Mouse (Mus musculus): ENCODE results near the gene Wipi2.

The Wipi2 gene

DNA sequence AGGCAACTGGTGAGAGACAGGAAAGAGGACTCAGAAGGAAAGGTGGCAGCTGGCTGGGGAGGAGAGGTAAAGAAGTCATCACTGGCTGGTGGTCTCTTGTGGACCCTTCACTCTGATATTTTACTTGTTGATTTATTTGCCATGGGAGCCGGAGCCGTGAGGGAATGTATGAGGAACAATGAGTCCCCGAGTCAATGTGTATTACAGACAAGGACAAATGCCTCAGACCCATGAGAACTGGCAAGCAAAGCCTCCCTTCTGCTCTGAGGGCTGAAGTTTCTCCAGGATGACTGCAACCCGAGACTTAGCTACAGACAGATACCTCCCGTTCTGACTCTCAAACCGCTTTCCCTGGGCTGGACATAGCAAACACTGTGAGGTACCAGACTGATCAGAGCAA is 11.2 kb upstream of the Wipi2 start:
- no peaks in the 10 kb centered on the region for H3K27me3 ChIP-seq (ENCODE audit: control insufficient read depth, insufficient read depth, low read length, poor library complexity, severe bottlenecking)
- DNase-seq (ENCODE audit: low read depth, low spot score): no peak
- H3K36me3 ChIP-seq (ENCODE audit: control insufficient read depth, insufficient read depth, low read length, poor library complexity, severe bottlenecking): no peaks in the 10 kb centered on the region

DNA sequence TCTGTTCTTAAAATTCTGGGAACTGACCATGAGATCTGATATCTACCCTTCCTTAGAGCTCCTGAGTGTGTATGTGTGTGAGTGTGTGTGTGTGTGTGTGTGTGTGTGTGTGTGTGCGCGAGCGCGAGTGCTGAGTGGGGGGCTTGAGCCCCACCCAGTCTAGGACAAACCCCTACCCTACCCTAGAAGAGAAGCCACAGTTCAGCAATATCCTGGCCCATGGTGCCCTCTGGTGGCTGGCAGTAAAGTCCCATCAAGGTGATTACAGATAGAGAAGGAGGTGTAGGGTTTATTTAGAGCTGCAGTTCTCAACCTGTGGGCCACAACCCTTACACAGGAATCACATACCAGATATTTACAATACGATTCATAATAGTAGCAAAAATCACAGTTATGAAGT is 7.6 kb upstream of the Wipi2 start:
- DNase-seq (ENCODE audit: low read depth, low spot score): peak; percentile 57
- no peaks in the 10 kb centered on the region for H3K36me3 ChIP-seq (ENCODE audit: control insufficient read depth, insufficient read depth, low read length, poor library complexity, severe bottlenecking)
- H3K27me3 ChIP-seq (ENCODE audit: control insufficient read depth, insufficient read depth, low read length, poor library complexity, severe bottlenecking): no peaks in the 10 kb centered on the region

DNA sequence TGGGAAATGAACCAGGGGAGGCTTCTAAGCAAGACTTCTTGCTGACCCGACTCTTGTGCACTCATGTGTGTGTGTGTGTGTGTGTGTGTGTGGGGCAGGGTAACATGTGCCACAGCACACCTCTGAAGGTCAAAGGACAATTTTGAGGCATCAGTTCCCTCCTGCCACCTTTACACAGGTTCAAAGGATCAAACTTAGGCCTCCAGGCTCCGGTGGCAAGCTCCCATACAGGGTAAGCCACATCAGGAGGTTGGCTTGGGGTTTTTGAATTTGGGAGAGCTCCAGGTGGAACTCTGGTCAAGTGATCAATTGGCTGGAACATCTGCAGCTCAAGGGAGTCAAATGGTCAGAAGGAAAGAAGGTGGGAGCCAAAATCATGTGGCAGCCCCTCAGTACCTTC is 6.1 kb upstream of the Wipi2 start:
- Histone ChIP-seq H3K36me3 (ENCODE audit: control insufficient read depth, insufficient read depth, low read length, poor library complexity, severe bottlenecking) (no peaks in the 10 kb centered on the region), H3K27me3 (ENCODE audit: control insufficient read depth, insufficient read depth, low read length, poor library complexity, severe bottlenecking) (no peaks in the 10 kb centered on the region)
- no peak for DNase-seq (ENCODE audit: low read depth, low spot score)

DNA sequence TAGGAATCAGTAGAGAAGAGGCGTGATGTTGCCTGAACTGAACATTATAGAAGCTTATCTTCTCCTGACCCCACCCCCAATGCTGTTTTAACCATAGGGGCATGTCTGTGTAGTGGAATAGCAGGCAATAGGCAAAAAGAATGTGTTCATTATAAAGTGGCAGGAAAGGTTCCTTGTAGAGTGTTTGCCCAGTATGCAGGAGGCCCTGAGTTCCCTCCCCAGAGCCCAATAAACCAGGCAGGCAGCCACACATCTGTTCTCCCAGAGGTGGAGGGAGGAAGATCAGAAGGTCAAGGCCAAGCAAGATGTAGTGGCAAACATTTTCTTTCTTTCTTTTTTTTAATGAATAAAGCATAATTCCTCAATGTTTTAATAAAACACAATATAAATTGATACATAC is 5.4 kb upstream of the Wipi2 start:
- Histone ChIP-seq H3K27me3 (ENCODE audit: control insufficient read depth, insufficient read depth, low read length, poor library complexity, severe bottlenecking) (no peaks in the 10 kb centered on the region), H3K36me3 (ENCODE audit: control insufficient read depth, insufficient read depth, low read length, poor library complexity, severe bottlenecking) (no peaks in the 10 kb centered on the region)
- no peak for DNase-seq (ENCODE audit: low read depth, low spot score)

DNA sequence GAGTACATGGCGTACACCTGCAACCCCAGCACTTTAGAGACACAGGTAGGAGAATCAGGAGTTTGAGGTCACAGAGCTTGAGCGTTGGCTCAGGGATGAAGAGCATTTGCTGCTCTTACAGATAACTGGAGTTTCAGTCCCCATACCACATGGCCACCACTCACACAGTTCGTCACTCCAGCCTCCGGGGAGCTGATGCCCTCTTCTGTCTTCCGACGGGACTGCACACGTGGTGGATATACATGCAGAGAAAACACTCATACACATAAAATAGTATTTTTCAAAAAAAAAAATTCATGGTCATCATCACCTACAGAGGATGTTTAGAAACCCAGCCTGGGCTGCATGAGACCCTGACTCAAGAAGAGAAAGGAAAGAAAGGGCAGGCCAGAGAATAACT is 4.4 kb upstream of the Wipi2 start:
- no peak for DNase-seq (ENCODE audit: low read depth, low spot score)
- H3K36me3 ChIP-seq (ENCODE audit: control insufficient read depth, insufficient read depth, low read length, poor library complexity, severe bottlenecking): no peaks in the 10 kb centered on the region
- no peaks in the 10 kb centered on the region for H3K27me3 ChIP-seq (ENCODE audit: control insufficient read depth, insufficient read depth, low read length, poor library complexity, severe bottlenecking)

DNA sequence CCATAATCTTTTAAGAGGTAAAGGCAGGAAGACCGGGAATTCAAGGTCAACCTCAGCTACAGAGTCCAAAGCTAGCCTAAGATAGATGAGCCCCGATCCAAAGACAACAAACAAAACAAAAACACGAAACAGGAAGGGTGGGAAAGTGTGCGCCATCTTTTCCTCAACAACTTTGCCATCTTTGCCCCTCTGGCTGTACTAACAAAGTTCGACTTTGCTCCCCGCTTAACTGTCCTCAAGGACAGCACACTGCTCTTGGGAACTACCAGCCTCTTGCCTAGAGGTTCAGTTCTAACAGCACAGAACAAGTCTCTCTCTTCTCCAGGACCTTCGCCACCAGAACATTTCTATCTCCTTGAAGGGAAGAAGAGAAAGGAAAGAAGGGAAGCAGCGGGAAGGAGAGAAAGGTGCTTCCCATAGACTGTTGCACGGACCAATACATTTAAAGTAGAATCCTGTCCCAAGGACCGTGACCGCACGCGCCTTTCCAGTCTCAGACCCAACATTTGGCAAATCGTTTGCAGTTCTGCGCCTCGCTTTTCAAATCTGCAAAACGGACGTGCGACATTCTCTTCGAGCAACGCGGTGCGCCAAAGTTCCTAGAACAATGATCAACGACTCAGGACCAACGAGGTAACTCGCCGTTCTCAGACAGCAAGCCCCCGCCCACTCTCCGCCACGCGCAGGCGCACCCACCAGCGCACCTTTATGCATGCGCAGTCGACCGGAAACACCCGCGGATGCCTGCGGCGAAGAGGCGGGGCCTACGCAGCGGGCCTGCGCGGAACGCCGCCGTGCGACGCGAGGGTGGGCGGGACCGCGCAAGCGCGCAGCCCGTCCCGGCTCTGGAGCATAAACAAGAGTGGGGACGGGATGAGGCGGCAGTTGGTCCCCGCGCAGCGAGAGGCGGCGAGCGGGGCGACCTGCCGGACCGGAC is 1.5 kb downstream of the Wipi2 start:
- peak; percentile 98 for DNase-seq (ENCODE audit: low read depth, low spot score)
- Histone ChIP-seq H3K27me3 (ENCODE audit: control insufficient read depth, insufficient read depth, low read length, poor library complexity, severe bottlenecking) (no peaks in the 10 kb centered on the region), H3K36me3 (ENCODE audit: control insufficient read depth, insufficient read depth, low read length, poor library complexity, severe bottlenecking) (no peaks in the 10 kb centered on the region)

DNA sequence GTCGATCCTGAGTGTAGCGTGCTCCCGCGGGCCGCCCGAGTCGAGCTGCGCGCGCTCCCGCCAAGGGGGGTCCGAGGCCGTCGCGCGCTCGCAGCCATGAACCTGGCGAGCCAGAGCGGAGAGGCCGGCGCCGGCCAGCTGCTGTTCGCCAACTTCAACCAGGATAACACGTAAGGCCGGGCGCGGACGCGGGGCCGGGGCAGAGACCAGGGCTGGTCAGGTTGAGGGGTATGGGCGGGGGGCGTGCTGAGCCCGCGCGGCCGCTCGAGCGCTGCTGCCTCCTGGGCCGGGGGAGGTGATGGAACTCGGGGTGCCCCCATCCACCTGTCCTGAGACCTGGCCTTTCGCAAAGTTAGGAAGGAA is 2.1 kb downstream of the Wipi2 start:
- Histone ChIP-seq H3K36me3 (ENCODE audit: control insufficient read depth, insufficient read depth, low read length, poor library complexity, severe bottlenecking) (no peaks in the 10 kb centered on the region), H3K27me3 (ENCODE audit: control insufficient read depth, insufficient read depth, low read length, poor library complexity, severe bottlenecking) (no peaks in the 10 kb centered on the region)
- no peak for DNase-seq (ENCODE audit: low read depth, low spot score)

DNA sequence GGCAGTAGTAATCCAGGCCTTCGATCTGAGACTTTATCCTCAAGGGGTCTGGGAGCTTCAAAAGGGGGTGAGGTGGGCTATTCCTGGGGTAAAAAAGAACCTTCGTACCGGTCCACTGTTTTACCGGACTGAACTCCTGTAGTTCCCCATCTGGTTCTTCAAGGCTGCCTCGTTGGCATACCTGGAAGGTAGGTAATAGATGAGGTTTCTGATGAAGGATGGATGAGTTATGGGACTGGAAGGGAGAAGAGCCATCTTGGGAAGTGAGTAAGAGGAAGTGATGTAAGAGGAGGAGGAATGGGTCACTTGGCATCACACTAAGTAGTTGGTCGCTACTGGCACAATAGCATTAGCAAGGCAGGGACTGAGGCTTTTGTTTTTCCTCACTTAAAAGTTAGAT is 2.7 kb downstream of the Wipi2 start:
- H3K36me3 ChIP-seq (ENCODE audit: control insufficient read depth, insufficient read depth, low read length, poor library complexity, severe bottlenecking): no peaks in the 10 kb centered on the region
- no peaks in the 10 kb centered on the region for H3K27me3 ChIP-seq (ENCODE audit: control insufficient read depth, insufficient read depth, low read length, poor library complexity, severe bottlenecking)
- DNase-seq (ENCODE audit: low read depth, low spot score): peak; percentile 43

DNA sequence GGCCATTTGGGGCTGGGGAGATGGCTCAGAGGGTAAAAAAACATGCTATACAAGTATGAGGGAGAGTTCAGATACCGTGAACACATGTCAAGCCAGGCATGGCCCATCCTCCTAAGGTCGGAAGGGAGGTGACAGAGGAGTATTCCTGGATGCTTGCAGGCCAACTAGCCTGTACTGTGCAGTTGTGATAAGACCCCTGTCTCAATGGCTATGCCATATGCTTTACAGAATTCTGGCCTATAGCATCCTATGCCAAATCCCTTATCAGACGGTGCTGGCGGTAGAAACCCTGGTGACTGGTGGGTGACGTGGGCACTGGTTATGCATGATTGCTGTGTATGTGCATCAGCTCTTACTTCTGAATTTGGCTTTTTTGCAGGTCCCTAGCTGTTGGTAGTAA is 10.3 kb downstream of the Wipi2 start:
- peaks cover 4% of the 10 kb centered on the region for H3K36me3 ChIP-seq (ENCODE audit: control insufficient read depth, insufficient read depth, low read length, poor library complexity, severe bottlenecking)
- no peak for DNase-seq (ENCODE audit: low read depth, low spot score)
- H3K27me3 ChIP-seq (ENCODE audit: control insufficient read depth, insufficient read depth, low read length, poor library complexity, severe bottlenecking): no peaks in the 10 kb centered on the region

DNA sequence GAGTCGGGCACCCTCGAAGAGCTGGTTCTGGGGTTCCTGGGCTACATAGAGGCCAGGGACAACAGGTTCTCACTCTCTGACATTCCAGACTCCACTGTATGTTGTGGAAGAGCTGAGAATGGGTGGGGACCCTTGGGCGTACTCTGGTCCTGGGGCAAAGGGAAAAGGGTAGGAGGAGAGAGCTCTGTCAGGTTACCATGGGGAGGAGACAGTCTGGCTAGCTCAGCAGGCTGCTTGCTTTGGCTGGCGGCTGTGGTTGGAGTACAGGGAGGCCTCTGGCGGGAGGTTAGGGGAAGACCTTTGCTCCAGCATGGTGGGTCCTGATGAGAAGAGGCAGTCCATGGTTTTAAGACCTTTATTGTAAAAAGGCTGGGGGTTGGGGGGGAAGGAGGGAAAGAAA is 12.6 kb downstream of the Wipi2 start:
- Histone ChIP-seq H3K27me3 (ENCODE audit: control insufficient read depth, insufficient read depth, low read length, poor library complexity, severe bottlenecking) (no peaks in the 10 kb centered on the region), H3K36me3 (ENCODE audit: control insufficient read depth, insufficient read depth, low read length, poor library complexity, severe bottlenecking) (peaks cover 4% of the 10 kb centered on the region)
- DNase-seq (ENCODE audit: low read depth, low spot score): no peak

DNA sequence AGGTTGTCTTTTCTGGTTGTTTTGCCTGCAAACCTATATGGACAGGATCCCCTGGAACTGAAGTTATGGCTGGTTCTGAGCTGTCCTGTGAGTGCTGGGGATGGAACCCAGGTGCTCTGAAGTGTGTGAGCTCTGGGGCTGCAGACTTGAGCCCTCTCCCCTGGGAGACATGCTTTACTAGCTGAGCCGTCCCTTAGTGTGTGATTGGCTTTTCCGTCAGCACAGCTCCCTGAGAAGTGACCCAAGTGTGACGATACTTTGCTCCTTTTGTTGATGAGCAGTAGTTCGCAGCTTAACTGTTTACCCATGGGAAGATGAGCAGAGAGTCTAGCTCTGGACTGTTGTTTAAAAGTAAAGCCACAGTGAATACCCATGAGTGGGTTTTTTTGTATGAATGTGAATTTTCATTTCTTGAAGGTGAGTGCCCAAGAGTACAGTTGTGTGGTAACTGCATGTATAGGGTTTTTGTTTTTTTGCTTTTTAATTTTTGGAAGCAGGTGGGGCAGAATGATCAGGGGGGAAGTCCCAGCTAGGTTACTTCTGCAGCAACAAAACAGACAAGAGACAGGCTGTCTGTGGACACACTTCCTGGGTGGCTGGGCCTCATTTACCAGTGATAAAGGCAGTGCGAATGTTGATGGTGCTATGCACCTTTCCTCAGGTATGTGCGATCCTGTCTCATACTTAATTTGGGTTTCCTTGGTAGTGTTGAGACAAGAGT is 14.0 kb downstream of the Wipi2 start:
- H3K36me3 ChIP-seq (ENCODE audit: control insufficient read depth, insufficient read depth, low read length, poor library complexity, severe bottlenecking): peaks cover 2% of the 10 kb centered on the region
- H3K27me3 ChIP-seq (ENCODE audit: control insufficient read depth, insufficient read depth, low read length, poor library complexity, severe bottlenecking): no peaks in the 10 kb centered on the region
- peak; percentile 64 for DNase-seq (ENCODE audit: low read depth, low spot score)

DNA sequence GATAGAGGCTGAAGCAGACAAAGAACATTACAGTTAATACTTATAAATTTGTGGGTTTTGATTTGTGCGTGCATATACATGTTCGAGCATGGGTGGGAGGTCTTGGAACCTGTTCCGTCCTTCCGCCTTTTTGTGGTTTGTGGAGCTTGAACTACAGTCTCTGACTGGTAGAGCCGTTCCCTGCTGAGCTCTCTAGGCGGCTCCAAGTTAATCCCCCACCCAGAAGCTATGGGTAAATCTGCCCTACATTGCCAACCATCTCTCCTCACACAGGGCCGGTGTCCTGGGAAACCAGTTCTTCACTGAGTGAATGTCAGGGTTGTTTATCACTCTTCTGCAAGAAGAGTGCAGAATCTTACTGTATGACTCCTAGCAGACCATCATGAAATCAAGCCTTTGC is 20.7 kb downstream of the Wipi2 start:
- Histone ChIP-seq H3K27me3 (ENCODE audit: control insufficient read depth, insufficient read depth, low read length, poor library complexity, severe bottlenecking) (no peaks in the 10 kb centered on the region), H3K36me3 (ENCODE audit: control insufficient read depth, insufficient read depth, low read length, poor library complexity, severe bottlenecking) (no peaks in the 10 kb centered on the region; the same call in 1 of the 2 replicates)
- no peak for DNase-seq (ENCODE audit: low read depth, low spot score)

DNA sequence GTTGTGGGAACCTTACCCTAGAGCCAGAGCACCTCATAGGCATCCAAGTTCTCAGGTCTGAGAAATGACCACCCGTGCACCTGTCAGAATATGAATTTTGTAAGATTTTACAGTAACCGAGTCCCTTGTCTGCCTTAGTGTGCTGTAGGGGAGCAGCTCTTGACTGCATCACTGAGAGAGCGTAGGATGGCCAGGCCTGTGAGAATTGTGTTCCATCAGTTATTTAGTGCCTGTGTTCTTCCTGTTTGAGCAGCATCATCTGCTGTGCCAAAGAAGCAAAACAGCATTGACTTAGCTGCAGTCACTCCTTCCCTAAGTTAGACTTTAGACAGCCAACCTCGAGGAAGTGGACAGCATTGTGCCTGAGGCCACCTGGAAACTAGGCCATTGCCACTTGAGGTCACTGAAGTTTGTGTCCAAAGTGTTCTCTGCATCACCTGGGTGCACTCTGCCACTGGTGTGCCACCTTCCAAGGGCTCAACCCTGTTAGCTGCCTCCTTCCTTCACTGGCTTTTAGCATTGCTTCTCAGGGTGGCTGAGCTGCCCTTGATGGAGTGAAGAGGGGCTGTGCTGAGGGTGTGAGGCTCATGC is 22.1 kb downstream of the Wipi2 start:
- no peak for DNase-seq (ENCODE audit: low read depth, low spot score)
- Histone ChIP-seq H3K36me3 (ENCODE audit: control insufficient read depth, insufficient read depth, low read length, poor library complexity, severe bottlenecking) (no peaks in the 10 kb centered on the region; the same call in 1 of the 2 replicates), H3K27me3 (ENCODE audit: control insufficient read depth, insufficient read depth, low read length, poor library complexity, severe bottlenecking) (no peaks in the 10 kb centered on the region)

DNA sequence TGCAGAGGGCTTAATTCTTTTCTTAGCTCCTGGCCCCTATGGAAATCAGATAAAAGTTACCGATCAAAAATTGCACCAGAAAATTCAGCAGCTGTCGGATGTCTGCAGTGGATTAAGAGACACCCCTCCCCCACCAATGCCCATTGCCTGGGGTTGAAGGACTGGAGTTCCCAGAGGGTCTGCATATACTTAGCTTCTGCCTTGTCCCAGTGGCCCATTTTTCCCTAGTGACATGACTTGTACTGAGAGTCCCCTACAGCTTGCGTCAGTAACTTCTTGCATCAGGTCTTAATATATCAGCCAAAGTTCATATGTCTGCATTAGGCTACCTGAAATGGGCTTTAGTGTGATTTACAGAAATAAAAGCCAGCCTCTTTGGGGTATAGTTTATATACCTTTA is 22.9 kb downstream of the Wipi2 start:
- no peaks in the 10 kb centered on the region for H3K27me3 ChIP-seq (ENCODE audit: control insufficient read depth, insufficient read depth, low read length, poor library complexity, severe bottlenecking)
- no peak for DNase-seq (ENCODE audit: low read depth, low spot score)
- no peaks in the 10 kb centered on the region; the same call in 1 of the 2 replicates for H3K36me3 ChIP-seq (ENCODE audit: control insufficient read depth, insufficient read depth, low read length, poor library complexity, severe bottlenecking)
